Mouse (Mus musculus) E14TG2a.4 (cell line): ENCODE results near the gene Ctso.

Experiments used
- CTCF ChIP-seq: conservative IDR thresholded peaks from 2 replicates; pipeline ENCODE4 v1.5.1; 2014; ENCODE audit warnings: low read length
- POU5F1 ChIP-seq: IDR thresholded peaks from 2 replicates; pipeline ENCODE4 v1.6.1; 2014; ENCODE audit warnings: low read length, borderline replicate concordance

DNA sequence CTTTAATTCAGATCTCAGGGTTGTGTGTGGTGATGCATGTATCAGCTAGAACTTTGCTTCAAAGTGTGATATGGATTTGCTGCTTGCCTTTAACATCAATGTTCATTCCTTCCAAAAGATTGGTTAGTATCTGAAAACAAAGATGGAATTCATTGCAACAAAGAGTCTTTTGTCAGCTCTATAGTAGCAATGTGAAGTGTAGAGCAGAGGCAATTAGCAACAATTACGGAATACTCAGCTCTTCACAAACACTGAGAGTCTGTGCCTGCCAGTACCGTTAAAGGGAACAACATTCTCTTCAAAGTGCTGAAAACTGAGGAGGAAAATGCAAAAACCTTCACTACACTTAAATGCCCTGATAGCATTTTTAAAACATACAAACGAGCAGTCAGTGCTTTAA, 12.7 kb upstream of the Ctso start:
- no peak for TF ChIP-seq CTCF
- no peak for TF ChIP-seq POU5F1
